Mouse (Mus musculus) MEL (cell line): ENCODE results near the gene Btf3l4.

Experiments used
- CHD2 ChIP-seq: IDR thresholded peaks from 2 replicates; pipeline ENCODE4 v1.6.1; 2011; ENCODE audit warnings: low read length, improper control_type of control experiment
- CTCF ChIP-seq, 3 experiments: IDR thresholded peaks in 2 of 3; conservative IDR thresholded peaks in 1 of 3; 2 replicates each; pipeline ENCODE4 v1.5.1; 2011 to 2012; ENCODE audit warnings: low read length in 3 of 3, low read depth in 2 of 3, mild to moderate bottlenecking in 2 of 3, improper control_type of control experiment in 1 of 3, inconsistent platforms in 1 of 3, mixed read lengths in 1 of 3, moderate library complexity in 1 of 3; ENCODE audit not compliant: control insufficient read depth in 1 of 3, insufficient read depth in 1 of 3, poor library complexity in 1 of 3, severe bottlenecking in 1 of 3
- EP300 ChIP-seq, 2 experiments: IDR thresholded peaks; 2 replicates each; pipeline ENCODE4 v1.6.1; 2011; ENCODE audit warnings: improper control_type of control experiment in 2 of 2, low read length in 2 of 2, low read depth in 1 of 2, mild to moderate bottlenecking in 1 of 2
- GATA1 ChIP-seq: IDR thresholded peaks from 2 replicates; pipeline ENCODE4 v1.6.1; 2011; ENCODE audit warnings: low read depth, low read length, improper control_type of control experiment
- KAT2A ChIP-seq: conservative IDR thresholded peaks from 2 replicates; pipeline ENCODE4 v1.6.1; 2012; ENCODE audit warnings: low read depth, low read length, improper control_type of control experiment, inconsistent platforms
- MXI1 ChIP-seq: IDR thresholded peaks from 2 replicates; pipeline ENCODE4 v1.6.1; 2011; ENCODE audit warnings: mild to moderate bottlenecking, low read depth, low read length, improper control_type of control experiment
- NELFE ChIP-seq: IDR thresholded peaks from 2 replicates; pipeline ENCODE4 v1.6.1; 2011; ENCODE audit warnings: low read depth, low read length, improper control_type of control experiment
- NRF1 ChIP-seq: IDR thresholded peaks from 2 replicates; pipeline ENCODE4 v1.6.1; 2014; ENCODE audit warnings: low read depth, mild to moderate bottlenecking, inconsistent platforms, low read length, improper control_type of control experiment, moderate library complexity; ENCODE audit not compliant: poor library complexity, insufficient read depth, severe bottlenecking
- POLR2A ChIP-seq, 2 experiments: IDR thresholded peaks; 2 replicates each; pipeline ENCODE4 v1.6.1; 2011 to 2012; ENCODE audit warnings: low read length in 2 of 2, mild to moderate bottlenecking in 2 of 2, control low read depth in 1 of 2, improper control_type of control experiment in 1 of 2, low read depth in 1 of 2, moderate library complexity in 1 of 2; ENCODE audit not compliant: control insufficient read depth in 1 of 2, insufficient read depth in 1 of 2, poor library complexity in 1 of 2
- RAD21 ChIP-seq: IDR thresholded peaks from 2 replicates; pipeline ENCODE4 v1.6.1; 2011; ENCODE audit warnings: mild to moderate bottlenecking, low read depth, low read length, improper control_type of control experiment
- RCOR1 ChIP-seq: IDR thresholded peaks from 2 replicates; pipeline ENCODE4 v1.6.1; 2012; ENCODE audit warnings: low read depth, mild to moderate bottlenecking, inconsistent platforms, low read length, improper control_type of control experiment
- USF1 ChIP-seq: IDR thresholded peaks from 2 replicates; pipeline ENCODE4 v1.6.1; 2014; ENCODE audit warnings: low read depth, mild to moderate bottlenecking, inconsistent platforms, low read length, improper control_type of control experiment, moderate library complexity
- ZNF384 ChIP-seq: IDR thresholded peaks from 2 replicates; pipeline ENCODE4 v1.6.1; 2012; ENCODE audit warnings: low read depth, mild to moderate bottlenecking, inconsistent platforms, low read length, improper control_type of control experiment

GRCm38 (mm10) chr4:108848505-108848848 is 15.1 kb upstream of the Btf3l4 start, which contains the start of gene A730015C16Rik:
- TF ChIP-seq CHD2 (no peak), CTCF (IDR thresholded peaks at IDR 0.05 in 2 of 3, conservative IDR thresholded peaks at IDR 0.05 in 1 of 3; ENCODE audit: control insufficient read depth in 1 of 3, insufficient read depth in 1 of 3, low read depth in 2 of 3, low read length in 3 of 3, poor library complexity in 1 of 3, severe bottlenecking in 1 of 3) (no peak), GATA1 (no peak), EP300 (IDR thresholded peaks at IDR 0.05; ENCODE audit: low read depth in 1 of 2, low read length in 2 of 2) (no peak), ZNF384 (no peak), RAD21 (no peak), POLR2A (IDR thresholded peaks at IDR 0.05; ENCODE audit: control insufficient read depth in 1 of 2, insufficient read depth in 1 of 2, low read depth in 1 of 2, low read length in 2 of 2, poor library complexity in 1 of 2) (no peak), NRF1 (no peak), USF1 (no peak), NELFE (no peak), RCOR1 (no peak), KAT2A (no peak), MXI1 (no peak)
